23 mouse cellular contexts compared by ENCODE assay signal in the genomic region with DNA sequence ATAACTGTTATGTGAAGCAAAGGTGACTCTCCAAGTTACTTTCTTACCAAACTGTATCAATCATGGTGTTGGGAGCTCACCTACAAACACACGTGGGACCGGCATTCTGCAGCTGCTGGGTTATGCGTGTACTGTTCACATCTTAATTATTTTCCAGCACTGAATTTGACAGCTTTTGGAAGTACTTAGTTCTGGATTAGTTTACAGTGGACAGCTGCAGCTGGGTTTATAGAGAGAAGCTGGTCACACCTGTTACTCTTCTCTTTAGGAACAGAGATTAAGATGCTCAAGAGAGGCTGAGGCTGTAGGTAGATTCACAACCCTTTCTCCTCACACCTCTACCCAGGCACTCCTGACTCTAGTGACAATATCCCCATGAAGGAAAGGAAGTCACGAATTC. TPM values are rescaled to one million over a fixed set of nuclear protein-coding genes. Genes with fewer than 3 reads are reported as not detected.
DNase-seq lines count a peak whose midpoint lies in the region; ATAC-seq and TF ChIP-seq lines count a peak whose summit lies in the region.
"Had no signal": no experiment of that assay in that cellular context is flagged by ENCODE, and none has a peak within 500 bp of the region (broad histone marks: within the 10 kb centered on the region; RNA-seq: fewer than 3 reads in every experiment).

No protein-coding gene starts in this region.

- TF ChIP-seq EP300 in heart, postnatal 0 days (IDR thresholded peaks at IDR 0.05; ENCODE audit: low read depth) = no peak
- TF ChIP-seq EP300 in ES-Bruce4 (IDR thresholded peaks at IDR 0.05; ENCODE audit: insufficient read depth, low read depth, low read length) = no peak
- no peak for TF ChIP-seq EP300 in lung, postnatal 0 days (IDR thresholded peaks at IDR 0.05)

- DNase-seq in gastrocnemius, adult 2 months = no peak
- DNase-seq in gastrocnemius, postnatal 36 days = no peak
- no peak for DNase-seq in heart, postnatal 0 days (ENCODE audit: low spot score)
- DNase-seq in heart, adult 18-20 months = no peak
- no peak for DNase-seq in layer of hippocampus, adult 2 months (ENCODE audit: low spot score in 2 of 2)
- no peak for DNase-seq in layer of hippocampus, adult 11-12 months (ENCODE audit: low spot score)
- no peak for DNase-seq in lung, postnatal 0 days (ENCODE audit: low spot score)
- DNase-seq: adrenal gland, postnatal 14 days; cerebellum, adult 11-12 months; cerebellum, adult 9-11 months; gastrocnemius, postnatal 14 days; lung, embryonic 14.5 days; thymus, adult 2 months; thymus, postnatal 36 days had no signal

- ATAC-seq in heart, postnatal 0 days (ENCODE audit: insufficient read depth, low read depth) = no peak
- ATAC-seq in lung, postnatal 0 days = no peak

- peaks cover 56% of the 10 kb centered on the region for H3K4me1 ChIP-seq in heart, postnatal 0 days (ENCODE audit: control insufficient read depth, insufficient read depth)
- H3K4me1 ChIP-seq in ES-Bruce4 (ENCODE audit: control insufficient read depth, insufficient read depth, low read length) = peaks cover 1% of the 10 kb centered on the region
- H3K4me1 ChIP-seq in lung, postnatal 0 days (ENCODE audit: insufficient read depth, low read depth, low read length) = peaks cover 20% of the 10 kb centered on the region; the same call in 1 of the 2 replicates

- H3K4me2 ChIP-seq in heart, postnatal 0 days (ENCODE audit: low read depth, low read length) = no peak overlapping the region
- no peak overlapping the region for H3K4me2 ChIP-seq in lung, postnatal 0 days (replicated peaks; ENCODE audit: low read depth, low read length)
- H3K4me2 ChIP-seq: forebrain, embryonic 13.5 days; limb, embryonic 15.5 days; liver, embryonic 15.5 days; lung, embryonic 14.5 days; midbrain, embryonic 15.5 days; neural tube, embryonic 12.5 days had no signal

- H3K9me3 ChIP-seq in heart, postnatal 0 days (replicated peaks; ENCODE audit: control insufficient read depth, low read length) = no peaks in the 10 kb centered on the region
- H3K9me3 ChIP-seq in ES-Bruce4 (replicated peaks; ENCODE audit: control insufficient read depth, insufficient read depth, low read length, poor library complexity, severe bottlenecking) = no peaks in the 10 kb centered on the region
- no peaks in the 10 kb centered on the region for H3K9me3 ChIP-seq in lung, postnatal 0 days (ENCODE audit: low read length)
- H3K9me3 ChIP-seq: forebrain, embryonic 13.5 days; limb, embryonic 15.5 days; liver, embryonic 15.5 days; midbrain, embryonic 10.5 days; midbrain, embryonic 15.5 days; neural tube, embryonic 12.5 days had no signal

- H3K27ac ChIP-seq in gastrocnemius, adult 2 months = peak overlapping the region; percentile 82
- peak overlapping the region; percentile 74 for H3K27ac ChIP-seq in heart, postnatal 0 days (ENCODE audit: low read depth)
- 0 out of 2 replicates have a peak overlapping the region, but pooled peaks have one; percentile 49 for H3K27ac ChIP-seq in layer of hippocampus, adult 2 months
- H3K27ac ChIP-seq in ES-Bruce4 (ENCODE audit: insufficient read depth, low read length) = peak overlapping the region; percentile 53; the same call in 1 of the 2 replicates
- no peak overlapping the region for H3K27ac ChIP-seq in lung, postnatal 0 days (ENCODE audit: low read length)
- H3K27ac ChIP-seq: left cerebral cortex, adult 2 months; liver, embryonic 15.5 days had no signal

- no peak for TF ChIP-seq POLR2A in ES-Bruce4 (IDR thresholded peaks at IDR 0.05; ENCODE audit: insufficient read depth, low read length)

- H3K36me3 ChIP-seq in heart, postnatal 0 days (replicated peaks; ENCODE audit: control insufficient read depth, insufficient read depth, low read length) = peaks cover 34% of the 10 kb centered on the region
- no peaks in the 10 kb centered on the region for H3K36me3 ChIP-seq in ES-Bruce4 (ENCODE audit: control insufficient read depth, insufficient read depth, low read length, poor library complexity, severe bottlenecking)
- H3K36me3 ChIP-seq in lung, postnatal 0 days (ENCODE audit: insufficient read depth, low read length) = no peaks in the 10 kb centered on the region
- H3K36me3 ChIP-seq: midbrain, embryonic 15.5 days had no signal

- intact Hi-C loops in gastrocnemius, adult 2 months (cut with DNase I) = no loop called here
- intact Hi-C loops in gastrocnemius, postnatal 36 days (cut with DNase I) = no loop called here

- WGBS in heart, postnatal 0 days = 85% methylated on average over 4 of the region's 4 CpGs
- WGBS in lung, postnatal 0 days = 89% methylated on average over 4 of the region's 4 CpGs

- no peaks in the 10 kb centered on the region for H3K27me3 ChIP-seq in heart, postnatal 0 days (ENCODE audit: control insufficient read depth, insufficient read depth, low read length)
- no peaks in the 10 kb centered on the region for H3K27me3 ChIP-seq in ES-Bruce4 (ENCODE audit: control insufficient read depth, insufficient read depth, low read length, poor library complexity, severe bottlenecking)
- no peaks in the 10 kb centered on the region for H3K27me3 ChIP-seq in lung, postnatal 0 days (replicated peaks; ENCODE audit: insufficient read depth, low read length)
- H3K27me3 ChIP-seq: forebrain, embryonic 13.5 days; limb, embryonic 15.5 days; liver, embryonic 15.5 days; midbrain, embryonic 15.5 days; neural tube, embryonic 12.5 days had no signal

- no peak overlapping the region for H3K4me3 ChIP-seq in gastrocnemius, adult 2 months
- no peak overlapping the region for H3K4me3 ChIP-seq in heart, postnatal 0 days (ENCODE audit: low read depth, low read length)
- H3K4me3 ChIP-seq in layer of hippocampus, adult 2 months = no peak overlapping the region
- no peak overlapping the region for H3K4me3 ChIP-seq in ES-Bruce4 (ENCODE audit: low read depth, low read length)
- H3K4me3 ChIP-seq in lung, postnatal 0 days (ENCODE audit: low read depth, low read length) = no peak overlapping the region
- H3K4me3 ChIP-seq: forebrain, embryonic 13.5 days; left cerebral cortex, adult 2 months; limb, embryonic 15.5 days; liver, embryonic 15.5 days; midbrain, embryonic 10.5 days; midbrain, embryonic 15.5 days; neural tube, embryonic 12.5 days had no signal

- no peak overlapping the region for H3K9ac ChIP-seq in heart, postnatal 0 days (replicated peaks; ENCODE audit: low read depth, low read length)
- no peak overlapping the region for H3K9ac ChIP-seq in ES-Bruce4 (ENCODE audit: low read depth, poor library complexity, severe bottlenecking)
- H3K9ac ChIP-seq in lung, postnatal 0 days (replicated peaks; ENCODE audit: low read depth) = no peak overlapping the region
- H3K9ac ChIP-seq: limb, embryonic 15.5 days; liver, embryonic 15.5 days; lung, embryonic 14.5 days; midbrain, embryonic 15.5 days; neural tube, embryonic 12.5 days had no signal

- no peak for TF ChIP-seq CTCF in gastrocnemius, adult 2 months (IDR thresholded peaks at IDR 0.05)
- no peak for TF ChIP-seq CTCF in heart, postnatal 0 days (IDR thresholded peaks at IDR 0.05; ENCODE audit: low read depth)
- TF ChIP-seq CTCF in layer of hippocampus, adult 2 months (conservative IDR thresholded peaks at IDR 0.05) = no peak
- no peak for TF ChIP-seq CTCF in ES-Bruce4 (IDR thresholded peaks at IDR 0.05; ENCODE audit: low read depth, low read length)
- no peak for TF ChIP-seq CTCF in lung, postnatal 0 days (IDR thresholded peaks at IDR 0.05)

RNA-seq across cellular contexts. Expression of gene Fermt2, which starts 23.8 kb away (rescaled TPM):
- 100 to 1,000 TPM; 214 to 243 TPM for total RNA-seq in gastrocnemius, adult 2 months (2021)
- 100 to 1,000 TPM; 229 to 231 TPM for total RNA-seq in gastrocnemius, postnatal 36 days (2021)
- total RNA-seq in heart, postnatal 0 days (2014; rRNA removed; ENCODE audit: low replicate concordance) = 119 TPM in 2 replicates
- polyA plus RNA-seq in heart, postnatal 0 days (2015; fragmentation: Nextera tagmentation; extraction: Ambion mirVana) = 211 and 221 TPM in 2 replicates
- total RNA-seq in heart, adult 18-20 months (2021) = 100 to 1,000 TPM; 215 to 269 TPM
- 100 to 1,000 TPM in 1 of 2 experiments, 10 to 100 TPM in 1; 90.8 to 100 TPM for total RNA-seq in layer of hippocampus, adult 2 months (2021)
- polyA plus RNA-seq in ES-Bruce4 (2011; ENCODE audit: insufficient read depth, insufficient read length, low read depth, missing spikeins) = 94.3 and 95.9 TPM in 2 replicates
- polyA plus RNA-seq in lung, postnatal 0 days (2015; fragmentation: Nextera tagmentation; extraction: Ambion mirVana) = 362 and 383 TPM in 2 replicates
- total RNA-seq: megakaryocyte progenitor cell, adult 5-6 weeks had no signal
